Mouse (Mus musculus) liver, embryonic 13.5 days (tissue): ENCODE measurements around the gene Pik3r2. TPM values are rescaled to one million over a fixed set of nuclear protein-coding genes. Genes with fewer than 3 reads are reported as not detected.

Experiments used
- ATAC-seq: fragments of 200-750 bp; cut with Nextera tagmentation; 2 replicates; pipeline ENCODE4 v1.8.0; 2017; ENCODE audit warnings: low read depth, mild to moderate bottlenecking, moderate number of reproducible peaks, moderate library complexity
- DNase-seq: peaks from one replicate; pipeline ENCODE4 v3.0.0; 2022
- H3K27ac ChIP-seq: fragments of 300-500 bp; sonication (generic); 2 replicates; pipeline ENCODE4 v1.5.1; 2015; ENCODE audit warnings: moderate library complexity, mild to moderate bottlenecking, inconsistent platforms
- H3K27me3 ChIP-seq: fragments of 300-500 bp; sonication (generic); 2 replicates; pipeline ENCODE4 v1.6.1; 2015; ENCODE audit warnings: mild to moderate bottlenecking, inconsistent platforms
- H3K36me3 ChIP-seq: fragments of 300-500 bp; sonication (generic); 2 replicates; pipeline ENCODE4 v1.6.1; 2015; ENCODE audit warnings: mild to moderate bottlenecking, inconsistent platforms
- H3K4me1 ChIP-seq: fragments of 300-500 bp; sonication (generic); replicated peaks from 2 replicates; pipeline ENCODE4 v1.6.1; 2015; ENCODE audit warnings: inconsistent platforms
- H3K4me2 ChIP-seq: fragments of 300-500 bp; sonication (generic); 2 replicates; pipeline ENCODE4 v1.6.1; 2015; ENCODE audit warnings: inconsistent platforms, mild to moderate bottlenecking, moderate library complexity
- H3K4me3 ChIP-seq: fragments of 300-500 bp; sonication (generic); replicated peaks from 2 replicates; pipeline ENCODE4 v1.5.1; 2015; ENCODE audit warnings: mild to moderate bottlenecking, inconsistent platforms
- H3K9ac ChIP-seq: fragments of 300-500 bp; sonication (generic); 2 replicates; pipeline ENCODE4 v1.6.1; 2015; ENCODE audit warnings: mild to moderate bottlenecking, inconsistent platforms
- H3K9me3 ChIP-seq: fragments of 300-500 bp; sonication (generic); replicated peaks from 2 replicates; pipeline ENCODE4 v1.6.1; 2016; ENCODE audit warnings: inconsistent platforms
- WGBS: fragments of 180-500 bp; shearing (Covaris S2); methylation state at CpG from one replicate; pipeline ENCODE4 v1.1.7; 2015; ENCODE audit not compliant: insufficient replicate concordance; 5-methylcytosine and 5-hydroxymethylcytosine counted together
- polyA plus RNA-seq: library from polyadenylated mRNA; unstranded; fragments of >200 nt; fragmentation: Nextera tagmentation; extraction: Ambion mirVana; gene quantifications from 2 replicates; pipeline ENCODE4 v1.2.1, GENCODE M21; 2015

The Pik3r2 gene
- polyA plus RNA-seq, 1 experiment from 2014 or later = 18.2 TPM

DNA sequence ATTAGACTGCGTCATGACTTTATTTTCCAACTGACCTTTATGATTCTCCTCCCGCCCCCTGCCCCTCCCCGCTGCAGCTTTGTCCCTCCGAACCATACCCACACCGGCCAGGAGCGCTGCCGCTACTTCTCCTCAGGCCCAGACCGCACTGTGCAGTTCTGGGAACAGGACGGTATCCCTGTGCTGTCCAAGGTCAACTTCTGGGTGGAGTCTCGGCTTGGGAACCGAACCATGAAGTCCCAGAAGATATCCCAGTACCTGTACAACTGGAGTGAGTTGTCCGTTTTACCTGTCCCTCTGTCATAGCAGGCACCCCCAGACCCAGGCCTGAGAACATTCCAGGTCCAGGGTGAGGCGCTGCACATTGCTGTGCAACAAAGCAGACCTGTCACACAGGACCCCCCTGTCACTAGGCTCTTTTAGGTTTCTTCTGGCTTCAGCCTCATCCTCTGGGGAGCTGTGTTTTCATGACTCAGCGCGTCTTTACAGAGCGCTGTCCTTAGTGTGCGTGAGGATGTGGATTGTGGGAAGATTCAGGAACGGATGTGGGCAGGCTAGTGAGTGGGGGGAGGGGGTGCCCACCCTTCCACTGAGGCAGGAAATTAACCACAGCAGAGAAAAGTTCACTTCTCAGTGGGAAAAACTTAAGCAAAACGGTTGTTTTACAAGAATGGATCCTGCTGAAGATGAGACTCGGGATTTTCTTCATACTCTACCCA lies 34.6 kb upstream of the Pik3r2 start:
- no peaks in the 10 kb centered on the region for H3K9me3 ChIP-seq
- ATAC-seq = no peak

DNA sequence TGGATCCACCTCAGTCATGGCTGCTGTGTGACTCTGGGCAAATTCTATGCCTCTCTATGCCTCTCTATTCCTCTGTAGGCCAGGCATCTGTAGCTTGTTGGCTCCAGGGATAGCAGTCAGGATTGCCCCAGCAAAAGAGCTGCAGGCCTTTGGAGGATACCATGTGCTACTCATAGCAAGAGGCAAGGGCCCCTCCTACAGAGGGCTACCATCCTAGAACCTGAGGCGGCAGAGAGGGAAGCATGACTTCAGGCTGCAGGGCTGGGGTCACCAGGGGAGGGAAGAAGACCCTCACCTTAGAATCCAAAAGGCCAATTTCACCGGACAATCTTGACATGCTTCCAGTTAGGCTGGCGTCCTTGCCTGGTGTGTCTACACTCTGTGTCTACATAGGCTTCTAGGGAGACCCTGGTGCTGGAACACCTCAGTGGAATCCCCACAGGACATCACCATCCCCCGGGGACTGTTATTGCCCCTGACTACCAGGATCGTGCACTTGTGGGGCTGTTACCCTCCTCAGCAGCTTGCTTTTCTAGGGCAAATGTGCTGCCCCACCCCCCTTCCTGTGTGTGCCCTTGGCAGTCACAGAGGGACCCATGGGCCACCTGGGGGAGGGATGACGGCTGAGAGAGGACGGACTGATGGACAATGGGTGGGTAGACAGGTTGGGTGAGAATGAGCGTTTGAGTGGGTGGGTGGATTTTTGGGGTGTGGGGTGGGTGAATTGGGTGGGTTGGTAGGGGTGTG lies 32.6 kb upstream of the Pik3r2 start:
- peaks cover 23% of the 10 kb centered on the region for H3K27me3 ChIP-seq
- no peak overlapping the region for H3K4me3 ChIP-seq
- no peaks in the 10 kb centered on the region for H3K9me3 ChIP-seq
- no peak for DNase-seq
- H3K4me2 ChIP-seq = no peak overlapping the region
- H3K9ac ChIP-seq = no peak overlapping the region
- no peaks in the 10 kb centered on the region for H3K36me3 ChIP-seq
- 74% methylated on average over 8 of the region's 8 CpGs for WGBS
- H3K4me1 ChIP-seq = peaks cover 52% of the 10 kb centered on the region
- no peak overlapping the region; the same call in 1 of the 2 replicates for H3K27ac ChIP-seq
- no peak for ATAC-seq

More for the DNA sequence above, 34.6 kb upstream of the Pik3r2 start:
- 47% methylated on average over 20 of the region's 20 CpGs for WGBS
- H3K9ac ChIP-seq = no peak overlapping the region
- H3K27me3 ChIP-seq = peaks cover 40% of the 10 kb centered on the region
- no peak overlapping the region for H3K4me3 ChIP-seq
- H3K27ac ChIP-seq = no peak overlapping the region
- H3K36me3 ChIP-seq = no peaks in the 10 kb centered on the region
- DNase-seq = no peak
- peaks cover 36% of the 10 kb centered on the region for H3K4me1 ChIP-seq
- no peak overlapping the region for H3K4me2 ChIP-seq

DNA sequence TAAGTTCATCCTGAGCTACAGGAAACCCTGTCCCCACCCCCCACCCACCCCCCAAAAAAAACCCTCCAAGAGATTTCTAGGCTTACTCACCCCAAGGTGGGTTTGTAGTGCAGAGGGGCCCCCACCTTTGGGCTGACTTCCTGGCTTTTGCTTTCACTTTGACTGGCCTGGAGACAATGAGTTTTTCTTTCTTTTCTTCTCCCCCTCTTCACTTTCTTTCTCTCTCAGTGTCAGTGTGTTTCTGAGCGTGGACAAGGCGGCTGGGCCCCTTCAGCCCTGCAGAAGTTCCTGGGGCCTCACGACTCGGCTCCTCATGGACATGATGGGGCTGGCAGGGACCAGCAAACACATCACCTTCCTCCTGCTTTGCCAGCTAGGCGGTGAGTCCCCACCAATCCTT lies 31.7 kb upstream of the Pik3r2 start, which contains the start of gene Il12rb1:
Gene Il12rb1 (plus strand): TSS at position 211 of the 400 bp plus-strand sequence.
- Histone ChIP-seq H3K27me3 (peaks cover 21% of the 10 kb centered on the region), H3K36me3 (no peaks in the 10 kb centered on the region), H3K9ac (peak within 1 kb of the TSS; percentile 37), H3K4me1 (peaks cover 61% of the 10 kb centered on the region), H3K9me3 (no peaks in the 10 kb centered on the region), H3K4me2 (peak within 1 kb of the TSS; percentile 17), H3K4me3 (no peak within 1 kb of the TSS), H3K27ac (peak within 1 kb of the TSS; percentile 53)
- ATAC-seq (no peak), DNase-seq (no peak)
- WGBS = 48% methylated on average over 5 of the region's 5 CpGs

DNA sequence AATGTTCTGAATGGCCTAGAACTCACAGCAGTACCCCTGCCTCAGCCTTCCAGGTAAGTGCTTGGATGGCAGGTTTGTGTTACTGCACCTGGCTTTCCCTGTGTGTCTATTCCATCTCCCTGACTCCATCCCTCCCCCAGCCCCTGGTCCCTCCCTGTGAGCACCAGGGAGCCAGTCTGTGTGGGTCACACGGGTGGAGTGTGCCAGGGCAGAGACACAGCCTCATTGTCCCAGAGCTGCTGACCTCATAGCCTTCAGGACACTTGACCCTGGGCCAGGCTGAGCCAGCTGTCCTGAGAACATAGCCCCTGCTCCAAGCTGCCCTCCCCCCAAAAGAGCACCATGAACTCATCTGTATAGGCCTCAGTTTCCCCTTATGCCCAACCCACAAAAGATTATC lies 30.8 kb upstream of the Pik3r2 start:
- H3K27me3 ChIP-seq = peaks cover 20% of the 10 kb centered on the region; the same call in 1 of the 2 replicates
- H3K9ac ChIP-seq = peak overlapping the region; percentile 37
- peak overlapping the region; percentile 17; the same call in 1 of the 2 replicates for H3K4me2 ChIP-seq
- no peak for DNase-seq
- 0 out of 2 replicates have a peak overlapping the region, but pooled peaks have one; percentile 53 for H3K27ac ChIP-seq
- H3K36me3 ChIP-seq = no peaks in the 10 kb centered on the region
- no peaks in the 10 kb centered on the region for H3K9me3 ChIP-seq
- ATAC-seq = no peak
- WGBS = 60% methylated on average over 1 of the region's 1 CpGs
- peaks cover 69% of the 10 kb centered on the region for H3K4me1 ChIP-seq
- no peak overlapping the region for H3K4me3 ChIP-seq

DNA sequence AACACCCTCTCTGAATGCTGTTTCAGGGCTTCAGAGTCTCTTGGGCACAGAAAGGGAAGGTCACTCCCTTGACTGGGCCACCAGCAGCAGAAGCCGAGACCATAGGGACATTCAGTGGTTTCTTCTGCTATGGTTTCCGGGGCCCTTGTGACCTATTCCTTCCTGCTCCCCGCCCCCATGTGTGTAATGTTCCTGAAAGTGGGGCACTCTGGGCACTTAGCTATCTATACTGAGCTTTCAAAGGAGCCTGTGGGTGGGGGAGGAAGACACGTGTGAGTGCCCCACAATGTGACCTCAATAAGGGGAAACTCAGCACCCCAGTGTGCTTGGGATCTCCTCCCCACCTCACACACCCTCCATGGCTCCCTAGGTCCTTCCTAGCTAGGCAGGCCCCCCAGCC lies 30.0 kb upstream of the Pik3r2 start:
- H3K4me2 ChIP-seq = peak overlapping the region; percentile 17; the same call in 1 of the 2 replicates
- H3K27ac ChIP-seq = peak overlapping the region; percentile 53; the same call in 1 of the 2 replicates
- ATAC-seq (no peak), DNase-seq (no peak)
- no peaks in the 10 kb centered on the region for H3K9me3 ChIP-seq
- H3K4me1 ChIP-seq = peaks cover 73% of the 10 kb centered on the region
- no peak overlapping the region for H3K4me3 ChIP-seq
- 28% methylated on average over 4 of the region's 4 CpGs for WGBS
- no peaks in the 10 kb centered on the region for H3K36me3 ChIP-seq
- H3K9ac ChIP-seq = 0 out of 2 replicates have a peak overlapping the region, but pooled peaks have one; percentile 18
- H3K27me3 ChIP-seq = peaks cover 28% of the 10 kb centered on the region; the same call in 1 of the 2 replicates

DNA sequence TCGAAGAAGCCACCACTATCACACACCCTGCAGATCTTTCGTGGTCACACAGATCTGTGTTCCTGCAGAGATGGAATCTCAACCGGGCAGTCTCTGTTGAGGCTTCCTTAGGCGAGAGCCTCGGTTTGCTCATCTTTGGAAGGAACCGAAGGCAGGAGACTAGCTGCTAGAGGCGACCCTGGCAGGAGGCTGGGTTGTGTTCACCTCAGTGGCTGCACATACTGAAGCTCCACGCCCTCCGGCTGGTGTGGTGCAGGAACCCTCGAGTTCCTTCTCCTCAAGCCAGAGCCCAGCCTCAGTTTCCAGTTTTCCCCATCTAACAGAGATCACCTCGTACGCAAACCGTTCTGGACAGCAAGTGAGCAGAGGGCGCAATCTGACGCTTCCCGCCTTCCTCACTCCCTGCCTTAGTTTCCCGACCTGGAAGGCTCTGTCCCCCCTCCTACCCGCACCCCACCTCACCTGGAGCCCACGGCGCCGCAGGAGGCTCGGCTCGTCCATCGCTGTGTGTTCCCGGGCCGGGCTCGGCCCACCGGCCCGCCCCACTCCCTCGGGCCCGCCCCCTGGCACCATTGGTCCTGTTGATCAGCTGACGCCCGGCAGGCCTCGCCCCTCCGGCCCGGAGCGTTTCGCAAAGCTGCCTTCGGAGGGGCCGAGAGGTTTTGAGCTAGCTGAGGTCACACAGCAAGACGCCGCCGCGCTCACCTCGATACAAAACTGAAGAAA lies 28.1 kb upstream of the Pik3r2 start, which contains the start of gene Mast3:
Gene Mast3 (minus strand): TSS at position 574 of the 726 bp plus-strand sequence.
- no peaks in the 10 kb centered on the region for H3K9me3 ChIP-seq
- peak within 1 kb of the TSS; percentile 78 for H3K27ac ChIP-seq
- peak within 1 kb of the TSS; percentile 68 for H3K4me3 ChIP-seq
- H3K4me2 ChIP-seq = peak within 1 kb of the TSS; percentile 98
- peak; percentile 79 for DNase-seq
- under 1% methylated on average over 45 of the region's 45 CpGs for WGBS
- ATAC-seq = peak; percentile 88
- H3K36me3 ChIP-seq = no peaks in the 10 kb centered on the region
- peaks cover 38% of the 10 kb centered on the region for H3K27me3 ChIP-seq
- H3K9ac ChIP-seq = peak within 1 kb of the TSS; percentile 73
- H3K4me1 ChIP-seq = peaks cover 75% of the 10 kb centered on the region

DNA sequence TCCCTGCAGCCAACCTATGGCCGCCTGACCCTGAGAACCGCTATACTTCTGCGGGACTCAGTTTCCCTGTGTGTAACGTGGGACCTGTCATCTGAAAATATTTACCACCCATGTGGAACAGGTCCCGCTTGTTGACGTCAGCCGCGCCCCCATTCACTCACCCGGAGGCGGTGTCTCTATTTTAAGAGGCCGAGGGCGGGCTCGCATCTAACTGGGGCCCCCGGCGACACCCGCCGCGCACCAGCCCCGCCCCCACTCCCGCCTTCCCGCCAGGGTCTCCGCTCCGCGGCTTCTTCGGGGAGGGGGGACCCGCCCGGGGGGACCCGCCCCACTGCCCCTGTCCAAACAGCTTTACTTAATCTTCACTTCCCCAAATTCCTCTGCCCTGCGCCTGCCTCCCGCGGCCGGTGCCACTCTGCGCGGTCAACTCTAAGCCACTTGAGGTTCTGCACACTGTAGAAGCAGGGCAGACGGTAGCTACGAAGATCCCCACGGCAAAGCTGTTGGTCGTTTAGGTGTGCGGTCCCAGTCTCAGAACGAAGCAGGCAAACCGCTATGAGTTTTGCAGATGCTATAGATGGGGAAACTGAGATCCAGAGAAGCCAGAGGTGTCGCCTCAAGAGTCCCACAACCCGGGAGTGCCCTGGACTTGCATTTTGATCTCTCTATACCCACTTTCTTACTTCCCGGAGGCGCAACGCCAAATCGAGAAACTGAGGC lies 27.4 kb upstream of the Pik3r2 start:
- H3K4me3 ChIP-seq = peak overlapping the region; percentile 68
- H3K36me3 ChIP-seq = no peaks in the 10 kb centered on the region
- peaks cover 44% of the 10 kb centered on the region for H3K27me3 ChIP-seq
- H3K9me3 ChIP-seq = no peaks in the 10 kb centered on the region
- H3K27ac ChIP-seq = peak overlapping the region; percentile 78
- peaks cover 75% of the 10 kb centered on the region for H3K4me1 ChIP-seq
- under 1% methylated on average over 47 of the region's 47 CpGs for WGBS
- H3K9ac ChIP-seq = peak overlapping the region; percentile 73
- H3K4me2 ChIP-seq = peak overlapping the region; percentile 98
- peak; percentile 70 for DNase-seq
- ATAC-seq = peak; percentile 54

DNA sequence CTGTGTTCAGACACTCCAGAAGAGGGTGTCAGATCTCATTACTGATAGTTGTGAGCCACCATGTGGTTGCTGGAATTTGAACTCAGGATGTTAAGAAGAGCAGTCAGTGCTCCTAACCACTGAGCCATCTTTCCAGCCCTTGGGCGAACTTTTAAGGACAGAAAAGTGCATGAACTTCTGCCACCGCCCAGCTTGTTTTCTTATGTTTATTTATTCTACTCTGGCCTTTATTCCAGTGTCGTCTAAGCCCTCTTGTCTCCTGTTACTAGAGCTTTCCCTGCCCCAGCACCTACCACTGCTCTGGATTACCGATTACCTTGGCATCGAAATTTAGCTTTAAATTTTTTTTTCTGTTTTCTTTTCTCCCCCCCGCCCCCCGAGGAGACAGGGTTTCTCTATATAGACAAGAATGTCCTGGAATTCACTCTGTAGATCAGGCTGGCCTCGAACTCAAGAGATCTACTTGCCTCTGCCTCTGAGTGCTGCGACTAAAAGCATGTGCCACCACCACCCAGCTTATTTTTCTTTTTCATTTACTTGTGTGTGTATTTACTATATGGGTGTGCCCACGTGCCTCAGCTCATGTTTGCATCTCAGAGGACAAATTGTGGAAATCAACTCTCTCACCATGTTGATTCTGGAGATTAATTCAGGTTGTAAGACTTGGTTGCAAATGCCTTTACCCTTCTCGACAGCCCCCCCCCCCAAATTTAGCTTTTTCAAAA lies 26.4 kb upstream of the Pik3r2 start:
- DNase-seq (no peak), ATAC-seq (no peak)
- Histone ChIP-seq H3K4me1 (peaks cover 74% of the 10 kb centered on the region), H3K27me3 (peaks cover 54% of the 10 kb centered on the region), H3K27ac (no peak overlapping the region), H3K9me3 (no peaks in the 10 kb centered on the region), H3K4me3 (peak overlapping the region; percentile 68), H3K36me3 (no peaks in the 10 kb centered on the region), H3K9ac (peak overlapping the region; percentile 73), H3K4me2 (peak overlapping the region; percentile 98)
- 71% methylated on average over 11 of the region's 11 CpGs for WGBS

DNA sequence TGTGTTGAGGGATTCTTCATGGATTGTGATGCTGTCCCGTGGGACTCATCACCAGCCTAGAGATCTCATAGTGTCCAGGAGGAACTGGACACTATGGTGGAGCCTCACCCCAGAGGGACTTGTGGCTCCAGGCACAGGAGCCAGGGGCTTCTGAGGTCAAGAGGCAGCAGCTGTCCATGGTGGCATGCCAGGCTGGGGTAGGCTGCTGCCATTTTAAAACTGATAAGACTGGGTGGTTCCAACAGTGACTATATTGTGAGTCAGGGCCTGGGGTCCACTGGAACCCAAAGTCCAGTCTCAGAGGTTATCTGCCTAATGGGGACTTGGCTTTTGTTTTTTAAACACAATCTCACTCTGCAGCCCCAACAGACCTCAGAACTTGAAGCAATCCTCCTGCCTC lies 25.3 kb upstream of the Pik3r2 start:
- DNase-seq = no peak
- no peak overlapping the region for H3K4me2 ChIP-seq
- H3K9me3 ChIP-seq = no peaks in the 10 kb centered on the region
- no peaks in the 10 kb centered on the region for H3K36me3 ChIP-seq
- no peak for ATAC-seq
- no peak overlapping the region for H3K9ac ChIP-seq
- WGBS = 67% methylated on average over 1 of the region's 1 CpGs
- peaks cover 59% of the 10 kb centered on the region for H3K27me3 ChIP-seq
- H3K4me1 ChIP-seq = peaks cover 74% of the 10 kb centered on the region
- H3K4me3 ChIP-seq = no peak overlapping the region
- H3K27ac ChIP-seq = no peak overlapping the region

DNA sequence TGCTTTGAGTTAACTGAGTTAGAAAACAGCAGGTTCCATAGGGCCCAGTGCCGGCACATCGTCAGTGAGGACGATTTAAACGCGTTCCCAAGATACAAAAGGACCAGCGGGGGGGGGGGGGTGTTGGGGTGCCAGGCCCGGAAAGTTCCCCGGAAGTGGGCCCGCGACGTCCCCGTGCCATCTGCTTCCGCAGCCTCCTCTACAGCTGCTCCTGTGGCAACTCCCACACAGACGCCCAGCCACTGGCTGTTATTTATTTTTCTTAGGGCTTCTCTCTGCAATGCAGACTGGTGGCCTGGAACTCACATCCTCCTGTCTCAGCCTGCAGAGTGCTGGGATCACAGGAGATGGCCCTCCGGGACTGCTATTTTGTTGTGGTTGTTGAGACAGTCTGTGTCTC lies 24.6 kb upstream of the Pik3r2 start:
- no peak for ATAC-seq
- H3K36me3 ChIP-seq = no peaks in the 10 kb centered on the region
- H3K27ac ChIP-seq = no peak overlapping the region
- no peaks in the 10 kb centered on the region for H3K9me3 ChIP-seq
- peaks cover 74% of the 10 kb centered on the region for H3K4me1 ChIP-seq
- H3K4me3 ChIP-seq = no peak overlapping the region
- no peak overlapping the region for H3K4me2 ChIP-seq
- H3K9ac ChIP-seq = no peak overlapping the region
- DNase-seq = no peak
- H3K27me3 ChIP-seq = peaks cover 65% of the 10 kb centered on the region
- WGBS = 27% methylated on average over 15 of the region's 15 CpGs
